Mouse (Mus musculus) left cerebral cortex, postnatal 25 days (tissue): ENCODE measurements around the gene Spns3. TPM values are rescaled to one million over a fixed set of nuclear protein-coding genes. Genes with fewer than 3 reads are reported as not detected.

Experiments
- DNase-seq, 2 experiments: peaks; one replicate each; pipeline ENCODE4 v3.0.0; 2022; ENCODE audit warnings: low spot score in 2 of 2, mixed read lengths in 1 of 2
- intact Hi-C: fragments of 180-260 bp; cut with DNase I; formaldehyde crosslinking; loops from one replicate; pipeline ENCODE4 v1.15.1; 2025
- total RNA-seq, 2 experiments: library from RNA; stranded (reverse); gene quantifications; 2 replicates each; pipeline ENCODE4 v1.2.3; 2021

The Spns3 gene
- under 1 TPM; 0.25 to 0.34 TPM for total RNA-seq

DNA sequence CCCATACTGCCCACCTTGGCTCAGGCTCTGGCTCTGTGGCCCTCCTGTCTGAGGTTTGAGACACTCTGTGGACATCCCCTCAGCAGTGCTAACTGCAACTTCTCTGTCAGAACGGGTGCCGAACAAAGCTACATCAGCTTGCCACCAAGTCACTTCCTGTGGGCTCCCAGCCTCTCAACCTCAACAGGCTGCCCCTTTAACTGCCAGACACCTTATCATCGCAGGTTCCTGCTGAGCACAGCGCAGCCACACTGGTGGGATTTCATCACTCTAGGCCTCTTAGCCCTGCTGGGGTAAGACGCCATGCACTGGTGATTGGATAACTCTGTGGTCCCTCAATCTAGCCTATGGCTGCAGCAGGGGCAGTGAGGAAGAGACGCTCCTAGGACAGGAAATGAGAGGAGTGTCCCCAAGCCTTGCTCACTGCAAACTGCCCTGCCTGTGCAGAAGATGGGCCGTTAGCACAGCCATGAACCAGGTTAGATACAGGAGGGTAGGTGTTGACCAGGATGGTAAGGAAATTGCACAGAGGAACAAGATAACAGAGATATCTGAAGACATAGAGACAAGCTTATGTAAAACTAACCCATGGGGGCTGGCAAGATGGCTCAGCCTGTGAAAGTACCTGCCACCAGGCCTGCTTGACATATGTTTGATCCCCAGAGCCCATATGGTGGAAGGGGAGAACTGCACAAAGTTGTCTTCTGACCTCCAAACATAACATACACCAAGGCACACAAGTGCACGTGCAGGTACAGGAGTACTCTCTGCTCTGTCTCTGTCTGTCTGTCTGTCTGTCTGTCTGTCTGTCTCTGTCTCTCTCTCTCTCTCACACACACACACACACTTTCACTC lies at the start of gene Spns3:
Gene Spns3 (minus strand): TSS at position 373 of the 855 bp plus-strand sequence.
- intact Hi-C loops, result no loop called here
- DNase-seq, result no peak

DNA sequence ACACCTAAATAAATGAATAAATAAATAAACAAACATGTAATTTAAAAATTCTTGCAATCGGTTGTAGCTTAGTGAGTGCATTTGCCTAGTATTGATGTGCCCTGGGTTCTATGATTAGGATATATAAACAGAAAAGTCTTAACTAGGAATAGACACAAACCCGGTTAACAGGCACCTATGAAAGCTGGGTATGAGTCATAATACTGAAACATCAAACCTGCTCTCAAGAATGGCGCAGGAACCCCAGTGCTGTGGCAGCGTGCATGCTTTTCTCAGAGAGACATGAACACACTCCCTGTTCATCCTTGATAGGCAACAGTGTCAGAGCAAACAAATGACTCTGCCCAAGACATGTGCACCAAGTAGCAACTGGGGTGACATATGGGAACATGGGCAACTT lies 47.5 kb upstream of the Spns3 start:
- DNase-seq, result no peak
- intact Hi-C loops, result no loop called here

DNA sequence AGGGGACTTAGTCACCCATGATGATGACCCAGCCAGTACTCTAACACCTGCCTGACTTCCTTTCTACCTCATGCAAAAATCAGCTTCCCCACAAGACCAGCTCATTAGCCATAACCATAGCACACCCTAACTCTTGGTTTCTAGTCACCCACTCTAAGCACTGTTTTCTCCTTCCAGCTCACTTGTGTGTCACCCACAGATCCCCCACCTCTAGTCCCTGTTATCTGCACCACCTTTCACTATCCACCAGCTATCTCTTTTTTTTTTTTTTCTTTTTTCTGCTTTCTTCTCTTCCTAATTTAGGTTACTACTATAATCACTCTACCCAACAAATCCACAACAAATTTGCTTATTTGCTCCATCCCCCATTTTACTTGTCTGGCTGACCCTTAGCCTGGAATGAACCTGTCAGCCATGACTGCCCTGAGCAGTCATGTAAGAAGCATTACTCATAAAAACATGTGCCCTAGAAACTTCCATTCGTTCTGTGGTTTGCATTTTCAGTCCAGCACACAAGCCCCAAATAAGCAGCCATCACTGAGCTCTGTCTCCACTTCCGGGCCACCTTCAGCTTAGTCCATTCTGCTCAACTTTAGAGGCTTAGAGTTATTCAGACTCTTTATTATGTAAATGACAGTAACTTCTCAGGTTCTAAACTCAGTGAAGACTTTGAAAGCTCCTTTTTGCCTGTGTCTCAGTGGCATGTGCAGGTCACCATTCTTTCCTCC lies 44.9 kb upstream of the Spns3 start:
- no peak for DNase-seq
- intact Hi-C loops, result no loop called here

- intact Hi-C loops, result no loop called here
- no peak for DNase-seq
Observed at GRCm38 (mm10) chr11:72587537-72588233, 37.4 kb upstream of the Spns3 start.

DNA sequence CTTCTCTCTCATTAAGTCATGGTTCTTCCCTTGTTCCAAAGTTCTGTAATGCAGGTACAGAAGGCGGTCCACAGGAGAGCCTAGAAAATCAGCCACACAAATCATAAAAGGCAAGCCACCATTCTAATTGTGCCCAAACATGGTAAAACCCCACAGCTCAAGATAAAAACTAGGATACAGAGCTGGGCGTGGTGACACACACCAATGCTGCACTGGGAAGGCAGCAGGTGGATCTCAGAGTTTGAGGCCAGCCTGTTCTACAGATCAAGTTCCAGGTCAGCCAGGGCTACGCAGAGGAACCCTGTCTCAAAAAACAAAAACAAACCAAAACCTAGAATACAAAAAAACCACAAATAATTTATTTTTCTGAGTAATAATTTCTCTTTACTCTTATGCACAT lies 36.3 kb upstream of the Spns3 start:
- intact Hi-C loops, result no loop called here
- no peak for DNase-seq

GRCm38 (mm10) chr11:72583092-72583491 lies 32.8 kb upstream of the Spns3 start:
- intact Hi-C loops, result no loop called here

DNA sequence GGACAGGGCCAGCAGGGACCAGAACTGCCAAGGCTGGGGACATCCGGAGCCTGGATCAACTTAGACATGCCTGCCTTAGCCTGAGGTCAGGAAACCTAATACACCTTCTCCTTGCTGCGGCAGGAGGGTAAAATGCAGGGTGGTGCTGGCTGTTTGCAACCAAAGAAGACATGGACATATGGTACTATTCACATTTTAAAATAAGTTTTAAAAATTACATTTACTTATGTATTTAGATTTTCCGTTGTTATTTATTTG lies 32.1 kb upstream of the Spns3 start:
- intact Hi-C loops, result no loop called here
- no peak for DNase-seq

More at GRCm38 (mm10) chr11:72583092-72583491, 32.8 kb upstream of the Spns3 start:
- DNase-seq, result no peak

- no peak for DNase-seq
- intact Hi-C loops, result no loop called here
Observed at GRCm38 (mm10) chr11:72581609-72582447, 31.5 kb upstream of the Spns3 start.

DNA sequence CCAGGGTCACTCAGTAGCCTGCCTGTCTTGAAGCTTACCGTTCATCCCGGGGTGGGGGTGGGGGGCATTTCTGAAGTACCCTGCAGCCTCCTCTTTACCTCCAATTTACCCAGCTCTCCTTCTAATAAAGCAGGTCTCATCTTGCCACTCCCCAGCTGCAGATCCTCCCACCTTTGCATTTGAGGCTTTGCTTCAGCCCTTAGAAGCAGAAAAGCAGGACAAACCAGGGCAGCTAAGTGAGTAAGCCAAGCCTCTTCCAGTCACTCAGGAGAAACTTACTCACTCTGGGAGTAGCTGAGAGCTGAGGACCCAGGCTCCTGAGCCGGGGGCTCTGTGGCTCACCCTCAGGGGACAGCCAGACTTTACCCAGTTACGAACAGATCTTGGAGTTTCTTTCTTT lies 28.2 kb upstream of the Spns3 start:
- DNase-seq, result no peak
- intact Hi-C loops, result loop anchor here (10.0 kb wide), 2 partner anchors 216 to 316 kb away; partner anchors contain the start of genes Cyb5d2 and Zzef1

GRCm38 (mm10) chr11:72576466-72577351 lies 26.4 kb upstream of the Spns3 start:
- no peak for DNase-seq
- intact Hi-C loops, result loop anchor here (10.0 kb wide), 2 partner anchors 218 to 318 kb away; partner anchors contain the start of genes Cyb5d2 and Zzef1

GRCm38 (mm10) chr11:72576111-72576465 lies 25.8 kb upstream of the Spns3 start:
- DNase-seq, result no peak
- intact Hi-C loops, result loop anchor here (10.0 kb wide), 2 partner anchors 219 to 319 kb away; partner anchors contain the start of genes Cyb5d2 and Zzef1

- no peak for DNase-seq
- intact Hi-C loops, result loop anchor here (2.0 to 10.0 kb wide), 4 partner anchors 163 to 425 kb away; partner anchors contain the start of genes Cyb5d2, P2rx1 and Zzef1
Observed at GRCm38 (mm10) chr11:72573819-72574218, 23.5 kb upstream of the Spns3 start.

DNA sequence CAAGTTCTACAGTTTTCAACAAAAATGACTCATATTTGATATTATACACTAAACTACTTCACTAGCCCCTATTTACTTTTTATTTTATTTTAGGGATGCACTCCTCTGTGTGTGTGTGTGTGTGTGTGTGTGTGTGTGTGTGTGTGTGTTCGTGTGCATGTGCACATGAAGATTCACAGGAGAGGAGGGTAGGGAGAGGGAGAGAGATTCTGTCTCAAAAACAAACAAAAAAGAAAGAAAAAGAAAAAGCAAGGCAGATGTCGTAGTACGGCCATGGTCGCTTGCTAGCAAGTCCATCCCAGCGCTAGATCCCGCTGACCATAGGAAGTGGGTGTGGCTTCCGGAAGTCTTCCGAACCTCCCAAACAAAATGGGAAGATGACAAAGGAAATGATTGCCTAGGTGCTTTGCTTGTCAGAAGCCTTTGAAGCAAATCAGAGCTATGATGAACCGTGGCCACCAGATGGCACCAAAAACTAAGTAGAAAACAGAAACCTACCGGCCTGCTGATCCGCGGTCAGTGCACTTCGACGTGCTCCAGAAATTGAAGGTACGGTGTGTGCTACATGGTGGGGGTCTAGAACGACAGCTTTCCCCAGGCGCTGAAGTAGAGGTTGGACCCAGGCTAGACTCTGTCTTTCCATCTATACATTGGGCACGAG lies 20.1 kb upstream of the Spns3 start:
- peak; percentile 75 to 85 for DNase-seq
- intact Hi-C loops, result loop anchor here (2.0 to 10.0 kb wide), 4 partner anchors 154 to 324 kb away; partner anchors contain the start of genes Cyb5d2 and Zzef1

GRCm38 (mm10) chr11:72569671-72570318 lies 19.5 kb upstream of the Spns3 start:
- no peak for DNase-seq
- intact Hi-C loops, result loop anchor here (2.0 to 10.0 kb wide), 5 partner anchors 155 to 448 kb away; partner anchors contain the start of genes Camkk1, Cyb5d2 and Zzef1

DNA sequence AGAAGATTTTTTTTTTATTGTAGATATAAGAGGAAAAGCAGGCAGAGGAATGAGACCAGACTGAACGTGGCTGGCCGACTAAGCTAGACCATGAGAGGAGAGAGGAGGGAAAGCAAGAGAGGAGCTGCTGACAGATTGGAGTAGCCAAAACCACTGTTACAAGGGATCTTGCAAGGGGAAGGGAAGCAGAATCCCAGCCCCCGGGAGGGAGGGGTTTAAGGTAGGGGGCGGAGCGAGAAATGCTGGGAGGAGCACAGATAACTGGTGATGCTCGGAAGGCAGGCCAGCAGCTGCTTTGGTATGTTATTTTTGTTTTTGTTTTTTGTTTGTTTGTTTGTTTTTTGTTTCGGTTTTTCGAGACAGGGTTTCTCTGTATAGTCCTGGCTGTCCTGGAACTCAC lies 18.7 kb upstream of the Spns3 start:
- DNase-seq, result no peak
- intact Hi-C loops, result loop anchor here (5.0 kb wide), 1 partner anchor 448 kb away; the partner anchor contains the start of gene Camkk1

GRCm38 (mm10) chr11:72566816-72567338 lies 16.6 kb upstream of the Spns3 start:
- peak; percentile 75 to 92 for DNase-seq
- intact Hi-C loops, result loop anchor here (1.0 to 5.0 kb wide), 3 partner anchors 44 to 450 kb away; partner anchors contain the start of gene Camkk1

GRCm38 (mm10) chr11:72566304-72566703 lies 16.0 kb upstream of the Spns3 start:
- intact Hi-C loops, result loop anchor here (1.0 to 5.0 kb wide), 3 partner anchors 44 to 451 kb away; partner anchors contain the start of gene Camkk1

More at GRCm38 (mm10) chr11:72566304-72566703, 16.0 kb upstream of the Spns3 start:
- DNase-seq, result no peak
